Mouse (Mus musculus): ENCODE measurements around the gene Mknk2. TPM values are rescaled to one million over a fixed set of nuclear protein-coding genes. Genes with fewer than 3 reads are reported as not detected.

Gene Mknk2
- polyA plus RNA-seq (2015; fragmentation: Nextera tagmentation; extraction: Ambion mirVana) = 108 and 112 TPM in 2 replicates

DNA sequence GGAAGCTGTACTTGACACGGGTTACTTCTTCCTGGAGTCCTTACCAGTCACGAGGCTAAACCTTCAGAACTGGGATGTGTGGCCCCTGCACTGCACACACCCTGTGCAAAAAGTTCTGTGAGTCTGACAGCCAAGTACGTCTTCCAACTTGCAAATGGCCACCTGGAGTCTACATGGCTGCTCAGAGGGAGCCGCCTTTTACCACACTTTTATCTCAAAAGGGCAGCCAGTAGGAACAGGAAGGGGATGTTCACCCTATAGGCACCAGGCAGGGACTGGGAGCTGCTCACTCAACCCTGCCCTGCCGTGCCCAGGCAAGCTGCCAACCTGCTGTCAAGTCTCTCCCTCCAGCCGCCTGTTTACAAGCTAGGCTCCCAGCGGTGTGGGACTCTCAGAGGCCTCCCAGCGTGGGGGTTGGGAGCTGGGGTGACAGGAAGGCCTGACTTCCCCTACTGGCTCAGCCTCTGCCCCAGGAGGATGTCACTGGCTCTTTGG is at the start of gene Mknk2:
Gene Mknk2, minus strand, starts transcription at position 171 of the 495 bp plus-strand sequence.

DNA sequence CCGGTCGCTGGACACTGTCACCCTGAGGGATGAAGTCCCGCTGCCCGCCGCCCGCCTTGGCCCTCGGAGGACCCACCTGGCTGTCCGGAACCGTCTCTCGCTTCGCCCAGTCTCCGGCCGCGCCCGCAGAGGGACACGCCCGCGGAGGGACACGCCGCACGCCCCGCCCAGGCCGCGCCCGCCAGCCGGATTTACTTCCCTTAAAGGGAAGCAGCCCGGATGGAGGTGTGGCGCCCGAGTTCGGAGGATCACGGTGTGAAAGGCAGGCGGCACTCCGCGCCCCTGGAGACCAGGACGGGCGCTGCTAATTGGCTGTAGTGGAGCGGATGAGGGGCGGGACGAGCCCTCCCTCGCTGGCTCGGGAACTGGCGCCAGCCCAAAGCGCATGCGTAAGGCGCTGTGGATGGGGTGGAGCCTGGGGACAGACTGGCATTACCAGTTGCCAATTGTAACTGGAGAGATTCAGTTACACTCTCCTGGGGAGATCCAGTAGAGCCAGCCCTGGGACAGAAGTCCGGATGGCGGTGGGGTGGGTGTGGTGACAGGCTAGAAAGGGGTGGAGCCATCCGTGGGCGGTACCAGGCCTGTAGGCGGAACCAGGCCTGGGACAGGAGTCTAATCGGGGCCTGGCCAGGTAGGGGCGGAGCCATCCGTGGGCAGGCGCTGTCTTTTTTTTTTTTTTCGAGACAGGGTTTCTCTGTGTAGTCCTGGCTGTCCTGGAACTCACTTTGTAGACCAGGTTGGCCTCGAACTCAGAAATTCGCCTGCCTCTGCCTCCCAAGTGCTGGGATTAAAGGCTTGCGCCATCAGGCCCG is 24.0 kb upstream of the Mknk2 start, which contains the start of the genes Mob3a and Izumo4:
Gene Mob3a, minus strand, starts transcription at position 257 of the 815 bp plus-strand sequence.
Gene Izumo4, plus strand, starts transcription at position 464 of the 815 bp plus-strand sequence.

DNA sequence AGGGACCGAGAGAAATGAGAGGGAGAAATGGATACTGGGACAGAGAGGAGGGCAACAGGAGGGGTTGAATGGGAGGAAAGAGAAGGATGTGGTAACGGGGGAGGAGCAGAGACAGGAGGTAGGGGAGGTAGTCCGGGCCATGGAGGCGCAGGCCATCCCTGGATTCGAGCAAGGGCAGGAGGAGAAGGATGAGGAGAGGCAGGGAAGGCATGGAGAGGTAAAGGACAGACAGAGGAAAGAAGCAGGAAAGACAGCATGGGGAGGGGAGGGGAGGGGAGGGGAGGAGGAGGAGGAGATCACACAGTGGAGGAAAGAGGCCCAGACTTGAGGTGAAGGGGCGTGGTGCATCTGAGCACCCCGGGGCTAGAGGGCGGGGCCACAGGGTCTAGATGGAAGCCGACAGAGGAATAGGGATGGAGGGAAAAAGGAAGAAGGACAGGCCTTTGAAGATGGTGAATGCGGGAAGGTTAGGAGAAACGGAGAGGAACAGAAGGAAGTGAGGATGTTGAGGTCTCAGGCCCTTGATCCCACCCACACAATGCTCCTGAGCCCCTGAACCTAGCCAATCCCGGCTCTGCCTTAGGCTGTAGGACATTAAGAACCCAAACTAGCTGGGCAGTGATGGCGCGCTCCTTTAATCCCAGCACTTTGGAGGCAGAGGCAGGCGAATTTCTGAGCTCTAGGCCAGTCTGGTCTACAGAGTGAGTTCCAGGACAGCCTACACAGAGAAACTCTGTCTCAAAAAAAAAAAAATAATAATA is 20.9 kb downstream of the Mknk2 start, which contains the start of gene Btbd2:
Gene Btbd2, minus strand, starts transcription at position 209 of the 761 bp plus-strand sequence.

DNA sequence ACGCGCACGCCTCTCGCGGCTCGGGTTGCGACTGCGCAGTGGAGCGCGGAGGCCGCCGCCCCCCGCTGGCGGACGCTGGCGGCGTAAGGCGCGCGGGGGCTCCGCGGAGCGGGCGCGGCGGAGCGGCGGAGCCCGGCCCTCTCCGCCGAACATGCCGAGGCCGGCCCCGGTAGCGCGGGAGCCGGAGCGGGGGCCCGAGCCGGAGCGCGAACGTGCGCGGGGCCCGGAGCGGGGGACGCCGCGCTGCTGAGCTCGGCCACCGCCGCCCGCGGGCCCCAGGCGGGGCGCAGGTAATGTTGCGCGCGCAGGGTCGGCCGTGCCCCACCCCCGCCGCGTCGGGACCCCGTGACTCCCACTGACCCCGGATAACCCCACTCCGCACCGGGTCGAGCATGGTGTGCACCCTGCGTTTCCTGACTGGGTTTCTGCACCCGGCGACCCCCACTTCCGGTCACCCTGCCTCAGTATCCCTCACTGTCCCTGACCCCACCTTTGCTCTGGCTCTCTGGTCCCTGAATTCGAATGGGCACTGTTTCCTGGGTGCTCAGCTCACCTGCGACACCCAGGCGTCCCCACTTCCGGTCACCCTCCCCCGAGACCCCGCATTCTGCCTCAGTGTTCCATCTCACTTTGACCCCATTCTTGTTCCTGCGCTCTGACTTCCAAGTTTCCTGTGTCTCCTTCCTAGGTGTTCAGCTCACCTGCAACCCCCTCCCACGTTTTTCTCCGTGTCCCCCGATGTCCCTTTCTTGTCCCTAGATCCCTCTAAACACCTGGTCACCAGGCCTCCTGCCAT is 55.1 kb downstream of the Mknk2 start, which contains the start of gene Csnk1g2:
Gene Csnk1g2, plus strand, starts transcription at position 178 of the 796 bp plus-strand sequence.

Other genes starting within 250 kb of the Mknk2 start
- gene Tcf3, start 244.5 kb downstream of the Mknk2 start, polyA plus RNA-seq (2015; fragmentation: Nextera tagmentation; extraction: Ambion mirVana) = 82.3 and 82.6 TPM in 2 replicates
- not detected in 2 replicates for gene Onecut3, start 183.3 kb downstream of the Mknk2 start, polyA plus RNA-seq (2015; fragmentation: Nextera tagmentation; extraction: Ambion mirVana)
- gene Atp8b3, start 139.0 kb downstream of the Mknk2 start, polyA plus RNA-seq (2015; fragmentation: Nextera tagmentation; extraction: Ambion mirVana) = 0.12 and 0.22 TPM in 2 replicates
- 13.4 and 14.4 TPM in 2 replicates for gene Rexo1, start 116.6 kb downstream of the Mknk2 start, polyA plus RNA-seq (2015; fragmentation: Nextera tagmentation; extraction: Ambion mirVana)
- gene Klf16, start 100.8 kb downstream of the Mknk2 start, polyA plus RNA-seq (2015; fragmentation: Nextera tagmentation; extraction: Ambion mirVana) = 16.4 and 16.8 TPM in 2 replicates
- gene Abhd17a, start 87.8 kb downstream of the Mknk2 start, polyA plus RNA-seq (2015; fragmentation: Nextera tagmentation; extraction: Ambion mirVana) = 69.6 and 77.5 TPM in 2 replicates
- 39.0 and 42.3 TPM in 2 replicates for gene Scamp4, start 75.2 kb downstream of the Mknk2 start, polyA plus RNA-seq (2015; fragmentation: Nextera tagmentation; extraction: Ambion mirVana)
- gene Adat3, start 75.2 kb downstream of the Mknk2 start, polyA plus RNA-seq (2015; fragmentation: Nextera tagmentation; extraction: Ambion mirVana) = 5.7 and 6.3 TPM in 2 replicates
- gene Gm49322, start 72.1 kb downstream of the Mknk2 start, polyA plus RNA-seq (2015; fragmentation: Nextera tagmentation; extraction: Ambion mirVana) = 0.82 and 1.6 TPM in 2 replicates
- 67.7 and 75.0 TPM in 2 replicates for gene Csnk1g2, start 55.3 kb downstream of the Mknk2 start, polyA plus RNA-seq (2015; fragmentation: Nextera tagmentation; extraction: Ambion mirVana)
- 16.3 and 18.7 TPM in 2 replicates for gene Btbd2, start 21.0 kb downstream of the Mknk2 start, polyA plus RNA-seq (2015; fragmentation: Nextera tagmentation; extraction: Ambion mirVana)
- gene Mob3a, start 23.9 kb upstream of the Mknk2 start, polyA plus RNA-seq (2015; fragmentation: Nextera tagmentation; extraction: Ambion mirVana) = 27.5 and 34.4 TPM in 2 replicates
- 12.1 and 16.9 TPM in 2 replicates for gene Izumo4, start 24.1 kb upstream of the Mknk2 start, polyA plus RNA-seq (2015; fragmentation: Nextera tagmentation; extraction: Ambion mirVana)
- gene Ap3d1, start 64.2 kb upstream of the Mknk2 start, polyA plus RNA-seq (2015; fragmentation: Nextera tagmentation; extraction: Ambion mirVana) = 24.1 and 30.9 TPM in 2 replicates
- 10.4 and 11.4 TPM in 2 replicates for gene Dot1l, start 77.1 kb upstream of the Mknk2 start, polyA plus RNA-seq (2015; fragmentation: Nextera tagmentation; extraction: Ambion mirVana)
- 43.1 and 44.2 TPM in 2 replicates for gene Sf3a2, start 120.1 kb upstream of the Mknk2 start, polyA plus RNA-seq (2015; fragmentation: Nextera tagmentation; extraction: Ambion mirVana)
- gene Plekhj1, start 120.5 kb upstream of the Mknk2 start, polyA plus RNA-seq (2015; fragmentation: Nextera tagmentation; extraction: Ambion mirVana) = 91.0 and 101 TPM in 2 replicates
- gene Amh, start 127.1 kb upstream of the Mknk2 start, polyA plus RNA-seq (2015; fragmentation: Nextera tagmentation; extraction: Ambion mirVana) = 0.07 TPM in 1 of 2 replicates, not detected in the other
- 0.13 and 0.29 TPM in 2 replicates for gene Jsrp1, start 135.4 kb upstream of the Mknk2 start, polyA plus RNA-seq (2015; fragmentation: Nextera tagmentation; extraction: Ambion mirVana)
- gene Oaz1, start 148.5 kb upstream of the Mknk2 start, polyA plus RNA-seq (2015; fragmentation: Nextera tagmentation; extraction: Ambion mirVana) = 1,694 and 1,746 TPM in 2 replicates
- 0.24 TPM in 1 of 2 replicates, not detected in the other for gene Lingo3, start 165.9 kb upstream of the Mknk2 start, polyA plus RNA-seq (2015; fragmentation: Nextera tagmentation; extraction: Ambion mirVana)
- gene Lsm7, start 177.1 kb upstream of the Mknk2 start, polyA plus RNA-seq (2015; fragmentation: Nextera tagmentation; extraction: Ambion mirVana) = 245 and 270 TPM in 2 replicates
- gene Sppl2b, start 177.2 kb upstream of the Mknk2 start, polyA plus RNA-seq (2015; fragmentation: Nextera tagmentation; extraction: Ambion mirVana) = 70.4 and 75.6 TPM in 2 replicates
- 0.08 TPM in 1 of 2 replicates, not detected in the other for gene Tmprss9, start 193.7 kb upstream of the Mknk2 start, polyA plus RNA-seq (2015; fragmentation: Nextera tagmentation; extraction: Ambion mirVana)
- gene Timm13, start 222.9 kb upstream of the Mknk2 start, polyA plus RNA-seq (2015; fragmentation: Nextera tagmentation; extraction: Ambion mirVana) = 233 and 235 TPM in 2 replicates
- gene Lmnb2, start 240.1 kb upstream of the Mknk2 start, polyA plus RNA-seq (2015; fragmentation: Nextera tagmentation; extraction: Ambion mirVana) = 10.5 and 12.7 TPM in 2 replicates